Mouse (Mus musculus) liver, adult 2 months (tissue): ENCODE results near the gene Gm20931. TPM values are rescaled to one million over a fixed set of nuclear protein-coding genes. Genes with fewer than 3 reads are reported as not detected.
"Not testable (repeated sequence)": the region's sequence is repeated elsewhere in the genome, so short reads cannot be mapped to it uniquely, and the experiment has no call there.

Experiments
- DNase-seq: peaks from one replicate; pipeline ENCODE4 v3.0.0-alpha.2; 2011; ENCODE audit warnings: low read depth, low spot score; ENCODE audit errors: extremely low read depth
- H3K27ac ChIP-seq: fragments of 200-500 bp; replicated peaks from 2 replicates; pipeline ENCODE4 v1.5.1; 2012; ENCODE audit warnings: low read depth, mild to moderate bottlenecking, control low read depth, inconsistent platforms, low read length; ENCODE audit not compliant: insufficient read depth
- H3K27me3 ChIP-seq: fragments of 200-500 bp; 2 replicates; pipeline ENCODE4 v1.6.1; 2012; ENCODE audit warnings: mild to moderate bottlenecking, moderate library complexity, low read length, inconsistent platforms; ENCODE audit not compliant: control insufficient read depth, insufficient read depth
- H3K36me3 ChIP-seq: fragments of 200-500 bp; 2 replicates; pipeline ENCODE4 v1.6.1; 2012; ENCODE audit warnings: low read length, inconsistent platforms; ENCODE audit not compliant: control insufficient read depth, insufficient read depth
- H3K4me1 ChIP-seq: fragments of 200-500 bp; 2 replicates; pipeline ENCODE4 v1.6.1; 2011; ENCODE audit warnings: low read length; ENCODE audit not compliant: control insufficient read depth, insufficient read depth
- H3K4me3 ChIP-seq: fragments of 200-500 bp; 2 replicates; pipeline ENCODE4 v1.5.1; 2011; ENCODE audit warnings: low read depth, mild to moderate bottlenecking, control low read depth, low read length, moderate library complexity; ENCODE audit not compliant: insufficient read depth
- H3K79me2 ChIP-seq: fragments of 200-500 bp; 2 replicates; pipeline ENCODE4 v1.6.1; 2012; ENCODE audit warnings: inconsistent platforms, mild to moderate bottlenecking, low read length, moderate library complexity; ENCODE audit not compliant: control insufficient read depth, insufficient read depth
- H3K9ac ChIP-seq: fragments of 200-500 bp; 2 replicates; pipeline ENCODE4 v1.6.1; 2012; ENCODE audit warnings: low read depth, mild to moderate bottlenecking, control low read depth, inconsistent platforms, low read length
- WGBS: fragments of 180-500 bp; shearing (Covaris S2); methylation state at CpG from one replicate; pipeline ENCODE4 v1.1.7; 2018; 5-methylcytosine and 5-hydroxymethylcytosine counted together
- polyA plus RNA-seq: library from polyadenylated mRNA; depleted of rRNA; stranded (reverse); fragments of >200 nt; gene quantifications from 2 replicates; pipeline ENCODE4 v1.2.3, GENCODE M21; 2012; rRNA removed
- total RNA-seq: library from RNA; depleted of rRNA; stranded (reverse); fragments of >200 nt; gene quantifications from 2 replicates; pipeline ENCODE4 v1.2.3, GENCODE M21; 2014; rRNA removed

The Gm20931 gene
- not detected in 2 replicates for total RNA-seq
- polyA plus RNA-seq: not detected in 2 replicates

DNA sequence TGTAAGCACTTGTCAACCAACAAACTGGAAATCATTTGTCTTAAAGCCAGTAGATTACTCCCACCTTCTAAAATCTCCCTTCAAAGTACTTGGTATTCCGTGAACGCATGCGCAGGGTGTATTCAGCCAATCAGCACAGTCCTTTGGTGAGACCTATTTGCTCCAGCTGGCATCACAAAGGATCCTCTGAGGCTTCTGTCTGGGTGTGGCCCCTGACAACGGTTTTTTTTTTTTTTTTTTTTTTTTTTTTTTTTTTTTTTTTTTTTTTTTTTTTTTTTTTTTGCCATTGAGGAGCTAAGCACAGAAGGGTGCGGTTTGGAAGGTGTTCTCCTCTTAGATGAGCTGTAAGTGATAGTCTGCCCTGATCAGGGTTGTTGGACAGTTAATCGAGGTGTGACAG is at the start of gene Gm20931:
TSS of gene Gm20931 (plus strand) at position 301 of the 400 bp plus-strand sequence.
- DNase-seq, H3K27ac ChIP-seq, H3K4me1 ChIP-seq, H3K9ac ChIP-seq, H3K36me3 ChIP-seq, H3K79me2 ChIP-seq, H3K4me3 ChIP-seq, H3K27me3 ChIP-seq: not testable (repeated sequence)
- WGBS: no CpG with 5 or more reads among the region's 6 CpGs
